Mouse (Mus musculus) lung, postnatal 0 days (tissue): ENCODE measurements around the gene Pald1.

ENCODE experiments used
- CTCF ChIP-seq: IDR thresholded peaks from 2 replicates; pipeline ENCODE4 v1.5.1; 2016; ENCODE audit warnings: antibody characterized with exemption, mild to moderate bottlenecking
- EP300 ChIP-seq: IDR thresholded peaks from 2 replicates; pipeline ENCODE4 v1.6.1; 2016; ENCODE audit warnings: antibody characterized with exemption, mild to moderate bottlenecking, control low read depth

GRCm38 (mm10) chr10:61304046-61304445, 79.3 kb downstream of the Pald1 start:
- no peak for TF ChIP-seq EP300
- no peak for TF ChIP-seq CTCF
